Mouse (Mus musculus): ENCODE data around the gene Hoxa7. TPM values are rescaled to one million over a fixed set of nuclear protein-coding genes. Genes with fewer than 3 reads are reported as not detected.

Hoxa7 gene
- total RNA-seq, 2 experiments from 2014 or later, result 11.2 to 12.5 TPM

GRCm38 (mm10) chr6:52164626-52165440 is 56.8 kb downstream of the Hoxa7 start, which contains the start of gene Hoxa2:
Gene Hoxa2 (minus strand): TSS chr6:52164831.
- no peak for DNase-seq (ENCODE audit: low spot score in 2 of 2)

Small RNA genes within 50 kb of the gene (microRNA-seq; reads per million reads assigned to microRNA genes)
- gene Mir196b, result 11,370 reads per million, percentile 94 among the genes with 10 or more reads in this experiment

Other genes with a start within 250 kb of the Hoxa7 start
- gene Skap2, start 209.3 kb downstream of the Hoxa7 start, total RNA-seq (2021), result 10 to 100 TPM; 10.0 to 12.3 TPM
- gene Hoxa1, start 63.5 kb downstream of the Hoxa7 start, total RNA-seq (2021), result under 1 TPM; 0.34 to 0.54 TPM
- 1 to 10 TPM; 1.1 to 1.5 TPM for gene Hoxa2, start 57.0 kb downstream of the Hoxa7 start, total RNA-seq (2021)
- gene 5730596B20Rik, start 44.4 kb downstream of the Hoxa7 start, total RNA-seq (2021), result under 1 TPM; 0.34 to 0.54 TPM
- 10 to 100 TPM in 1 of 2 experiments, 1 to 10 TPM in 1; 9.2 to 11.8 TPM for gene Hoxa4, start 30.1 kb downstream of the Hoxa7 start, total RNA-seq (2021)
- gene Hoxa5, start 17.3 kb downstream of the Hoxa7 start, total RNA-seq (2021), result 1 to 10 TPM; 4.4 to 5.1 TPM
- 1 to 10 TPM; 3.0 to 3.5 TPM for gene Hoxa6, start 13.1 kb downstream of the Hoxa7 start, total RNA-seq (2021)
- 1 to 10 TPM; 3.2 to 4.1 TPM for gene Hoxa3, start 8.5 kb downstream of the Hoxa7 start, total RNA-seq (2021)
- under 1 TPM in 1 of 2 experiments, not detected in 1; 0.73 TPM for gene Gm28308, start 8.5 kb downstream of the Hoxa7 start, total RNA-seq (2021)
- 10 to 100 TPM; 16.5 to 17.7 TPM for gene Hoxa9, start 9.2 kb upstream of the Hoxa7 start, total RNA-seq (2021)
- gene Hoxa10, start 19.0 kb upstream of the Hoxa7 start, total RNA-seq (2021), result 10 to 100 TPM; 31.5 to 32.3 TPM
- gene Hoxa11, start 24.0 kb upstream of the Hoxa7 start, total RNA-seq (2021), result 1 to 10 TPM; 6.0 to 6.6 TPM
- gene Hoxa13, start 39.0 kb upstream of the Hoxa7 start, total RNA-seq (2021), result 1 to 10 TPM; 1.1 to 1.3 TPM
- not detected for gene Evx1, start 91.6 kb upstream of the Hoxa7 start, total RNA-seq (2021)

Data from gastrocnemius, postnatal 4 days (tissue).